Mouse (Mus musculus): ENCODE results near the gene Ykt6.
"Not testable (repeated sequence)": the region's sequence is repeated elsewhere in the genome, so short reads cannot be mapped to it uniquely, and the experiment has no call there.

DNA sequence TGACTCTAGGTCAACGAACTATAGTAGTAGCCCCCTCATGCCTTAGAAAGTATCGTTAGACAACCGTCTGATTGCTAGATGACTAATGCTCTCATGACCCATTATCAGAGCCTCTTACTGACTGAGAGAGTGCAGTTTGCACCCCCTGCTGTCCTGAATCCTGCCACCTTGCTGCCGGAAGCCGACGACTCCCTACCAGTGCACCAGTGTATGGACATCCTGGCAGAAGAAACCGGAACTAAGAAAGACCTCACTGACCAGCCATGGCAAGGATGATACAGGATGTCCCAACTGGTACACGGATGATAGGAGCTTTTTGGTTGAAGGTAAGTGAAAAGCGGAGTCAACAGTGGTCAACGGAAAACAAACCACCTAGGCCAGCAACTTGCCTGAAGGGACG, 21.0 kb upstream of the Ykt6 start:
- TF ChIP-seq TAL1, GATA1 (IDR thresholded peaks at IDR 0.05; ENCODE audit: low read length): not testable (repeated sequence)
